Mouse (Mus musculus) liver, postnatal 0 days (tissue): ENCODE results near the gene Hoxa11. TPM values are rescaled to one million over a fixed set of nuclear protein-coding genes. Genes with fewer than 3 reads are reported as not detected.

Source experiments
- ATAC-seq: fragments of 200-750 bp; cut with Nextera tagmentation; 2 replicates; pipeline ENCODE4 v1.8.0; 2017; ENCODE audit warnings: mild to moderate bottlenecking, moderate library complexity
- DNase-seq: peaks from one replicate; pipeline ENCODE4 v3.0.0-alpha.2; 2016
- H3K27ac ChIP-seq: fragments of 300-500 bp; sonication (generic); 2 replicates; pipeline ENCODE4 v1.5.1; 2014; ENCODE audit warnings: antibody characterized with exemption, moderate library complexity, mild to moderate bottlenecking, low read depth
- H3K27me3 ChIP-seq: fragments of 300-500 bp; sonication (generic); 2 replicates; pipeline ENCODE4 v1.6.1; 2014; ENCODE audit warnings: low read length, control low read depth, mixed read lengths; ENCODE audit not compliant: insufficient read depth
- H3K36me3 ChIP-seq: fragments of 300-500 bp; sonication (generic); replicated peaks from 2 replicates; pipeline ENCODE4 v1.6.1; 2014; ENCODE audit warnings: mild to moderate bottlenecking, control low read depth, low read length, moderate library complexity, mixed read lengths; ENCODE audit not compliant: insufficient read depth
- H3K4me1 ChIP-seq: fragments of 300-500 bp; sonication (generic); 2 replicates; pipeline ENCODE4 v1.6.1; 2014; ENCODE audit warnings: antibody characterized with exemption, mild to moderate bottlenecking, control low read depth; ENCODE audit not compliant: insufficient read depth
- H3K4me2 ChIP-seq: fragments of 300-500 bp; sonication (generic); 2 replicates; pipeline ENCODE4 v1.6.1; 2014; ENCODE audit warnings: low read depth, mild to moderate bottlenecking, low read length, moderate library complexity, mixed read lengths
- H3K4me3 ChIP-seq: fragments of 300-500 bp; sonication (generic); 2 replicates; pipeline ENCODE4 v1.5.1; 2014; ENCODE audit warnings: low read depth, low read length
- H3K9ac ChIP-seq: fragments of 300-500 bp; sonication (generic); replicated peaks from 2 replicates; pipeline ENCODE4 v1.6.1; 2014; ENCODE audit warnings: mild to moderate bottlenecking, moderate library complexity
- H3K9me3 ChIP-seq: fragments of 300-500 bp; sonication (generic); 2 replicates; pipeline ENCODE4 v1.6.1; 2016; ENCODE audit warnings: mild to moderate bottlenecking, control low read depth, low read length, mixed read lengths
- CTCF ChIP-seq: sonication (generic); IDR thresholded peaks from 2 replicates; pipeline ENCODE4 v1.5.1; 2016; ENCODE audit warnings: antibody characterized with exemption, low read depth
- EP300 ChIP-seq: IDR thresholded peaks from 2 replicates; pipeline ENCODE4 v1.6.1; 2016; ENCODE audit warnings: antibody characterized with exemption, low read depth, mild to moderate bottlenecking
- WGBS: fragments of 180-500 bp; shearing (Covaris S2); extraction: QIAGEN DNeasy Blood & Tissue Kit; methylation state at CpG from one replicate; pipeline ENCODE4 v1.1.7; 2014; ENCODE audit not compliant: insufficient replicate concordance; 5-methylcytosine and 5-hydroxymethylcytosine counted together
- polyA plus RNA-seq: library from polyadenylated mRNA; unstranded; fragments of >200 nt; fragmentation: Nextera tagmentation; extraction: Ambion mirVana; gene quantifications from 2 replicates; pipeline ENCODE4 v1.2.1, GENCODE M21; 2015

The Hoxa11 gene
- polyA plus RNA-seq, 1 experiment from 2014 or later = not detected

DNA sequence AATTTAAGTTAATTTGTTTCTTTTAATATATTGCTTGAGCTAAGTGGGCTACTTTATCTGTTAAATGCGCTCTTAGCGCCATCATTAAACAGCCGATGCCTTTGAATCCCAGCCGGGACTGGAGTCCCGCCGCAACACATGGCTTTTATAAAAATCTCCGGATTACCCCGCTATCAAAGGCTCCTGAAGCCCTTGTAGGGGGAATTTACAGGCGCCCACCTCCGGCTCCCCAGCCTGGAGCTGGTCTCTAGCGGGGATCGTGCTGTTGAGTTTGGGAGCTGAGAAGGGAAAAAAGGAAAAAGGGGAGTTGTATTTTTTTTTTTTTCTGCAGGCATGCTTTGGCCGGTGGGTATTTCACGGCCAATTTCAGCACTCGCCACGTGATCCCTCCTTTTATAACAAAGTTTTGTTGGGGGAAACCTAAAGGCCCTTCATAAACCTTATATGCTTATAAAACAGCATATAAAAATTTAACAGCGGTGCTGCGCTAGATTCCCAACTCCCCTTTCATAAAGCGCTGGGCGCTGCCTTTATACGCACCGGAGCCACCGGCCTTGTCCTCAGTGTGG is 1.1 kb downstream of the Hoxa11 start:
- peak overlapping the region; percentile 22; the same call in 1 of the 2 replicates for H3K4me3 ChIP-seq
- WGBS = 2% methylated on average over 23 of the region's 23 CpGs

DNA sequence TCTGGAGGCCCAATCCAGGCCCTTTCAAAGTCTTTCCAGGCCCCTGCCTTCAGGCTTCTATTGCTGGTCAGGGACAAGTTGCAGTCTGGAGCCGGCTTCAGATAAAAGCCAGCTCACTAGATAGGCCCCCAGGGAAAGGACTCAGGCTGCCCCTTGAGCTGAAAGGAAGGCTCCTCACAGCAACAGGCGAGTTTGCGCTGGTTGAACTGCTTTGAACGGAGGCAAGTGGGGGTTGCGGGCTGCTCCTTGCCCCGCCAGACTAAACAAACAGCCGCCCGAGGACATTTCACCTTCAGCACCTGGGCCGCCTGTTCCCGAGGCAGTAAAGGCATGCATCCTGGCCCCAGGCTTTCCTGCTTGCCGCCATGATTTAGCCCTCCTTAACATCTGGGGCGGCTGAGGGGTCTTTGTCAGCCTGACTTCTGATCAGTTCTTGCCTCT is 1.9 kb downstream of the Hoxa11 start:
- TF ChIP-seq CTCF (no peak), EP300 (no peak)
- no peak for DNase-seq
- ATAC-seq = no peak
- Histone ChIP-seq H3K9me3 (no peaks in the 10 kb centered on the region), H3K36me3 (no peaks in the 10 kb centered on the region), H3K4me1 (peaks cover 8% of the 10 kb centered on the region), H3K4me2 (no peak overlapping the region), H3K4me3 (no peak overlapping the region), H3K9ac (no peak overlapping the region), H3K27me3 (peaks cover 100% of the 10 kb centered on the region), H3K27ac (no peak overlapping the region)
- WGBS = 4% methylated on average over 12 of the region's 12 CpGs

More for the DNA sequence above, 1.1 kb downstream of the Hoxa11 start:
- DNase-seq = no peak
- Histone ChIP-seq H3K27ac (no peak overlapping the region), H3K4me2 (no peak overlapping the region), H3K9me3 (no peaks in the 10 kb centered on the region), H3K4me1 (peaks cover 8% of the 10 kb centered on the region), H3K9ac (no peak overlapping the region), H3K27me3 (peaks cover 100% of the 10 kb centered on the region), H3K36me3 (no peaks in the 10 kb centered on the region)
- TF ChIP-seq EP300 (no peak), CTCF (no peak)
- no peak for ATAC-seq

DNA sequence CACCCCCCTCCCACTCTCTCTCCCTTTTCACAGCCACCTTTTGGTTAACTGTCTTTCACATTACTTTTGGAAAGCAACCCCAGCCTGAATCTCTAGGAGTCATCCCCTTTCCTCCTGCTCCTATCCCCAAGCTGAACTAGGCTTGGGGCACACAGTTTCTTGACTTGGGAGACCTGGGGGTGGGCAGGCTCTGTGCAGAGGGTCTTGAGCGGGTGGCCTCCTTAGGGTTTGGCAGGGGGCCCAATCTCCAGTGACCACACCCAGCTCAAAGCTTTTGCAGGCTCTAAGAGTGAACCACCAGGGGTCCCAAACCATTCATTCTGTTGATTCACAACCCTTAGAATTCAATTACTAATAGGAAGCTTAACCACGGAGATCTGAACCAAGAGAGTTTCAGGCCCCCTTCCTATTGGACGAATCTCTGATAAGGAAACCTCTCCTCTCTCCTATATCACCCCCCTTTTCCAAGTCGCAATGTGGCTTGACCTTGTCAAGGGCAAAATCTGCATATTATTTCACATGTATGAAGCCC is 2.7 kb downstream of the Hoxa11 start:
- no peak for ATAC-seq
- Histone ChIP-seq H3K4me2 (no peak overlapping the region), H3K27me3 (peaks cover 100% of the 10 kb centered on the region), H3K36me3 (no peaks in the 10 kb centered on the region), H3K4me1 (peaks cover 8% of the 10 kb centered on the region), H3K9ac (no peak overlapping the region), H3K27ac (no peak overlapping the region), H3K4me3 (no peak overlapping the region), H3K9me3 (no peaks in the 10 kb centered on the region)
- WGBS = 7% methylated on average over 4 of the region's 4 CpGs
- no peak for TF ChIP-seq EP300
- no peak for TF ChIP-seq CTCF
- DNase-seq = no peak

DNA sequence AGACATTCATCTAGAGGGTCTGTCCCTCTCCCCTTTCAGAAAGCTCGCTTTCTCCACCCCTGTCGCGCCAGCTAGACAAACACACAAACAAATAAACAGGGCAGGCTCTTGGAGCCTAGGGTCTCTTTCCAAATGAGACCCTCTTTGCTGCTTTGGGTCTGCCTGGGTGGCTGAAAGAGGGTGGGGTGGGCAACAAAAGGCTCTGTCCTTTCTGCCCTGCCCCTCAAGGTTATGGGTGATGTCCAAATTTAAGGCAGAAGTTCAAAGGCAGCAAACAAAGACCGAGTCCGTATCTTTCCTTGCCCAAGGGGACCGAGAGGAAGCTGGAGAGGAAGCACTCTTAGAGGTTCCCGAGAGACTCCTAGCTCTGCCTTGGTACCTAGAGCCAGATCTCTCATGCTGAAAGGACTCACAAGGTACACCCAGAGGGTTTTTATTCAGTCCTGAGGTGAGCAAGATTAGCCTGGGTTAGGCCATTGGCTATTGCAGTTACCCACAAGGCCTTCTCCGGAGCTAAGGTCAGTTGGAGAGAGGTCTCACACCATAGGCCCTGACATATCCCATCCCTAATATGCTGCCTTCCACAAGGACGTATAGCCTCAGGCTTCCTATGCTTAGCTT is 4.5 kb downstream of the Hoxa11 start:
- Histone ChIP-seq H3K4me3 (no peak overlapping the region), H3K4me1 (peaks cover 6% of the 10 kb centered on the region), H3K9me3 (no peaks in the 10 kb centered on the region), H3K4me2 (no peak overlapping the region), H3K27ac (no peak overlapping the region), H3K27me3 (peaks cover 100% of the 10 kb centered on the region), H3K36me3 (no peaks in the 10 kb centered on the region), H3K9ac (no peak overlapping the region)
- ATAC-seq = no peak
- 4% methylated on average over 9 of the region's 9 CpGs for WGBS
- no peak for DNase-seq
- TF ChIP-seq CTCF (no peak), EP300 (no peak)

GRCm38 (mm10) chr6:52240389-52241000 is 5.1 kb downstream of the Hoxa11 start, which contains the start of gene Hoxa10:
Gene Hoxa10, minus strand, starts transcription at chr6:52240854.
- DNase-seq (peak; percentile 83), ATAC-seq (no peak)
- Histone ChIP-seq H3K9me3 (no peaks in the 10 kb centered on the region), H3K27ac (no peak within 1 kb of the TSS), H3K4me2 (peak within 1 kb of the TSS; percentile 20), H3K4me3 (peak within 1 kb of the TSS; percentile 10; the same call in 1 of the 2 replicates), H3K27me3 (peaks cover 100% of the 10 kb centered on the region), H3K4me1 (peaks cover 4% of the 10 kb centered on the region), H3K36me3 (no peaks in the 10 kb centered on the region), H3K9ac (no peak within 1 kb of the TSS)
- WGBS = 5% methylated on average over 35 of the region's 35 CpGs
- TF ChIP-seq CTCF (peak; percentile 70), EP300 (no peak)
